Mouse (Mus musculus): ENCODE results near the gene Hist1h4f.

DNA sequence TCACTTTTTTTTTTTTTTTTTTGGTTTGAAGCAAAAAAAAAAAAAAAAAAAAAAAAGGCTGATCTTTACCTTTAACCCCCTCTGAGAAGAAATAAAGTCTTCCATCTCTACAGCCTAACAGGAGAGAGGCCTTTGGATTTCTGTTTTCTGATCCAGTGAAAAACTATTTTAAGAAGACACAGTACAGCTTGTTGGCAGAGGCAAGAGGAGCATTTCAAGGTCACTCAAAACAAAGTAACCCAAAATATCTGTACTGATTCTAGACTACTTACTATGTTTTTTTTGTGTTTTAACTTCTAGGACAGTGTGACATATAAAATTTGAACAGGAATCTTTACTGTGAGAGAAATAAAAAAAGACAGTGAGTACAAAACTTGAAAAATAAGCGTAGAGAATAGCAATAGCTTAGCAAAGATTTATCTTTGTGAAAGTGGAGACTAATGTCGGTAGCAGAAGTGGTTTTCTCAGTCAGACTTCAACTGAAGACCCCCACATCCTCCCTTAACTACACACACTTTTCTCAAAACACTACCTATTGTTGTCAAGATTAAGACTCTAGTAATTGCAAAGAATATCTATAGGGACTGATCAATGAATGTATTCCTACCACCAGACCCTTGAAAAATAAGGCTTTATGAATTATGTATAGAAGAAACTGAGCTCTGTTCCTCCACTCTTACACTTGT is 21.8 kb downstream of the Hist1h4f start:
- TF ChIP-seq EP300 (IDR thresholded peaks at IDR 0.05; ENCODE audit: insufficient read depth, low read depth, low read length): no peak
- no peak for TF ChIP-seq CTCF (IDR thresholded peaks at IDR 0.05)
- no peak for TF ChIP-seq POLR2A (IDR thresholded peaks at IDR 0.05; ENCODE audit: insufficient read depth, low read depth, low read length)

All from heart, adult 2 months (tissue).